Mouse (Mus musculus) liver, embryonic 16.5 days (tissue): ENCODE data around the gene Rtp4. TPM values are rescaled to one million over a fixed set of nuclear protein-coding genes. Genes with fewer than 3 reads are reported as not detected.

Source experiments
- ATAC-seq: fragments of 200-750 bp; cut with Nextera tagmentation; 2 replicates; pipeline ENCODE4 v1.8.0; 2017; ENCODE audit warnings: low read depth, mild to moderate bottlenecking, moderate number of reproducible peaks, moderate library complexity
- H3K27ac ChIP-seq: fragments of 300-500 bp; sonication (generic); 2 replicates; pipeline ENCODE4 v1.5.1; 2014; ENCODE audit warnings: mild to moderate bottlenecking, low read length
- H3K27me3 ChIP-seq: fragments of 300-500 bp; sonication (generic); 2 replicates; pipeline ENCODE4 v1.6.1; 2014; ENCODE audit warnings: low read depth, low read length, mixed read lengths; ENCODE audit not compliant: control insufficient read depth, insufficient read depth
- H3K36me3 ChIP-seq: fragments of 300-500 bp; sonication (generic); 2 replicates; pipeline ENCODE4 v1.6.1; 2014; ENCODE audit warnings: mild to moderate bottlenecking; ENCODE audit not compliant: control insufficient read depth, insufficient read depth
- H3K4me1 ChIP-seq: fragments of 300-500 bp; sonication (generic); 2 replicates; pipeline ENCODE4 v1.6.1; 2014; ENCODE audit warnings: low read depth, low read length, mixed read lengths; ENCODE audit not compliant: control insufficient read depth
- H3K4me2 ChIP-seq: fragments of 300-500 bp; sonication (generic); 2 replicates; pipeline ENCODE4 v1.6.1; 2014; ENCODE audit warnings: low read depth, low read length, mixed read lengths
- H3K4me3 ChIP-seq: fragments of 300-500 bp; sonication (generic); 2 replicates; pipeline ENCODE4 v1.5.1; 2014; ENCODE audit warnings: low read depth, mild to moderate bottlenecking, low read length
- H3K9ac ChIP-seq: fragments of 300-500 bp; sonication (generic); 2 replicates; pipeline ENCODE4 v1.6.1; 2014; ENCODE audit warnings: low read depth, low read length
- H3K9me3 ChIP-seq: fragments of 300-500 bp; sonication (generic); replicated peaks from 2 replicates; pipeline ENCODE4 v1.6.1; 2016; ENCODE audit warnings: low read length; ENCODE audit not compliant: control insufficient read depth
- WGBS: fragments of 180-500 bp; shearing (Covaris S2); extraction: QIAGEN DNeasy Blood & Tissue Kit; methylation state at CpG from one replicate; pipeline ENCODE4 v1.1.7; 2014; ENCODE audit not compliant: insufficient replicate concordance; 5-methylcytosine and 5-hydroxymethylcytosine counted together
- polyA plus RNA-seq: library from polyadenylated mRNA; unstranded; fragments of >200 nt; fragmentation: Nextera tagmentation; extraction: Ambion mirVana; gene quantifications from 2 replicates; pipeline ENCODE4 v1.2.1, GENCODE M21; 2015

The Rtp4 gene
- polyA plus RNA-seq, 1 experiment from 2014 or later, result 6.5 TPM

DNA sequence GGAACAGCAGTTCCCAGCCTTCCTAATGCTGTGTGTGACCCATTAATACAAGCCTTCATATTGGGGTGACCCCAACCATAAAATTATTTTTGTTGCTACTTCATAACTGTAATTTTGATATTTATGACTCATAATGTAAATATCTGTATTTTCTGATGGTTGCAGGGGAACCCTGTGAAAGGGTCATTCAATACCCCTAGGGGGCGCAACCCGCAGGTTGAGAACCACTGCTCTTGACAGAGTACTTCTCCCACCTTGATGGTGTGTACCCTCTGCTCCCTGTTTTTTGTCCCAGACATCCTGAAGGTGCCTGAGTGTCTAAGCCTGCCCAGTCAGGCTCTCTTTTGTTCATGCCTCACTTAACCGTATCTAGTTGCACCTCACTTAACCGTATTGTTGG, 27.7 kb downstream of the Rtp4 start:
- Histone ChIP-seq H3K36me3 (no peaks in the 10 kb centered on the region), H3K4me1 (no peaks in the 10 kb centered on the region), H3K27me3 (no peaks in the 10 kb centered on the region), H3K4me3 (no peak overlapping the region), H3K4me2 (no peak overlapping the region), H3K27ac (no peak overlapping the region), H3K9me3 (no peaks in the 10 kb centered on the region), H3K9ac (no peak overlapping the region)
- ATAC-seq, result no peak
- 76% methylated on average over 4 of the region's 4 CpGs for WGBS

DNA sequence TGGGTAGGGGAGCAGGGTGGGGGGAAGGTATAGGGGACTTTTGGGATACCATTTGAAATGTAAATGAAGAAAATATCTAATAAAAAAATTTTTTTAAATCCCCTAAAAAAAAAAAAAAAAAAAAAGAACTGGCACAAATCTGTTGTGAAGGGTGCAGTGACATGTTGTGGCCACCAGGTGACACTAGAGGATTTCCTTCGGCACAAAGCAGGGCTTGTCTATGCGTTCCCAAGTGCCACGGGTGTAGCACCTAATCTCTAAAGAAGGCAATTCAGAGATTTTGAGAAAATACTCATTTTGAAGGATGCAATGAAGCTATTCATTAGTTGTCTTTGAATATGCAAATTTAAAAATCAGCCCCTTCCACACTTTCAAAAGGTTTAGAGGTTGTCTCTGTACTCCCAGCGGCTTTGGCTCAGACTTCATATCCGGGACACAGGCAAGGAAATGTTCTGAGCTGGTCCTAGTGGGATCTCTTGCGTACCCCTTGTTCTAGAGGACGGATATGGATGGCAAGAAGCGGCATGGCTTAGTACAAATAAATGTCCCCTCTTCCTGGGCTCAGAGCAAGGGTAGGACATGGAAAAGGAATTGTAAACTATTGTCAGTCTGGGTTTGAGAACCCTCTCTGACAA, 30.4 kb downstream of the Rtp4 start:
- no peaks in the 10 kb centered on the region for H3K4me1 ChIP-seq
- no peak overlapping the region for H3K9ac ChIP-seq
- H3K27me3 ChIP-seq, result no peaks in the 10 kb centered on the region
- no peak overlapping the region for H3K27ac ChIP-seq
- WGBS, result 38% methylated on average over 8 of the region's 8 CpGs
- H3K9me3 ChIP-seq, result no peaks in the 10 kb centered on the region
- ATAC-seq, result no peak
- H3K4me2 ChIP-seq, result no peak overlapping the region
- no peaks in the 10 kb centered on the region for H3K36me3 ChIP-seq
- H3K4me3 ChIP-seq, result no peak overlapping the region

DNA sequence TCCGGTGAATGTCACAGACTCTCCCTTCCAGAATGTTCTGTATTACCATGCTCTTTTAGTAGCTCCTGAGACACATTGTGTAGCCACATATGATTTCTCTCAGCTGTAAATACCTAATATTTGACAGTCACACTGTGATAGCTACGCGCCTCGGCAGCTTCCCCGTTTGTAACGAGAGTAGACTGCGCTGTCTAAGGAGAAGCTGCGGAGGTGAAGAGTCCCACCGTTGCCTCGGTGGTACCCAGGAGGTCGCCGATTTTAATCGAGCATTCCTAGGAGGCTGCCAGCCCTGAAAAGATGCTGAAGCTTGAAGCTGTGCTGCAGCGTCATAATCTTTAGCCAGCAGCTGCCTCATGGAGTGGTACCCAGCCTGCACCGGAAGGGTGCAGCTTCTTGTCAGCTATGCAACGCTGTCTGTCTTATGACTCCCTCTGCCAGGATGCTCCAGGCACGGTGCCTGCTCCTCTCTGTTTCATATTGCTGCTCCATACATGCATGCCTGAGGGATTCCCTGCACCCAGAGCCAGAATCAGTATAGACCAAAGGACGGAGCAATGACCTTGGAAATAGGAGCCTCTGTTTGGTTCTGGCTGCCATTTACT, 31.0 kb downstream of the Rtp4 start:
- 72% methylated on average over 18 of the region's 18 CpGs for WGBS
- no peak overlapping the region for H3K4me3 ChIP-seq
- no peak overlapping the region for H3K9ac ChIP-seq
- no peak overlapping the region for H3K4me2 ChIP-seq
- H3K27ac ChIP-seq, result no peak overlapping the region
- H3K4me1 ChIP-seq, result no peaks in the 10 kb centered on the region
- H3K36me3 ChIP-seq, result no peaks in the 10 kb centered on the region
- H3K27me3 ChIP-seq, result no peaks in the 10 kb centered on the region
- no peak for ATAC-seq
- no peaks in the 10 kb centered on the region for H3K9me3 ChIP-seq

- no peak overlapping the region for H3K9ac ChIP-seq
- no peak overlapping the region for H3K4me3 ChIP-seq
- no peaks in the 10 kb centered on the region for H3K4me1 ChIP-seq
- H3K27me3 ChIP-seq, result no peaks in the 10 kb centered on the region
- H3K36me3 ChIP-seq, result no peaks in the 10 kb centered on the region
- no peak for ATAC-seq
- no peaks in the 10 kb centered on the region for H3K9me3 ChIP-seq
- 72% methylated on average over 5 of the region's 5 CpGs for WGBS
- H3K27ac ChIP-seq, result no peak overlapping the region
- H3K4me2 ChIP-seq, result no peak overlapping the region
Measured at GRCm38 (mm10) chr16:23554673-23555072, 34.6 kb downstream of the Rtp4 start.

GRCm38 (mm10) chr16:23557195-23557594, 37.1 kb downstream of the Rtp4 start:
- H3K27ac ChIP-seq, result no peak overlapping the region
- no peaks in the 10 kb centered on the region for H3K27me3 ChIP-seq
- WGBS, result 22% methylated on average over 5 of the region's 5 CpGs
- H3K4me2 ChIP-seq, result no peak overlapping the region
- 0 out of 2 replicates have a peak, but pooled peaks have one; percentile 16 for ATAC-seq
- no peaks in the 10 kb centered on the region for H3K4me1 ChIP-seq
- no peaks in the 10 kb centered on the region for H3K36me3 ChIP-seq
- H3K4me3 ChIP-seq, result no peak overlapping the region
- no peak overlapping the region for H3K9ac ChIP-seq
- no peaks in the 10 kb centered on the region for H3K9me3 ChIP-seq

- no peaks in the 10 kb centered on the region for H3K36me3 ChIP-seq
- ATAC-seq, result no peak
- 31% methylated on average over 2 of the region's 2 CpGs for WGBS
Measured at GRCm38 (mm10) chr16:23557669-23558068, 37.6 kb downstream of the Rtp4 start.

GRCm38 (mm10) chr16:23568369-23568958, 48.4 kb downstream of the Rtp4 start:
- Histone ChIP-seq H3K27ac (no peak overlapping the region), H3K4me1 (no peaks in the 10 kb centered on the region), H3K9ac (no peak overlapping the region), H3K4me2 (no peak overlapping the region), H3K4me3 (no peak overlapping the region), H3K36me3 (no peaks in the 10 kb centered on the region), H3K9me3 (no peaks in the 10 kb centered on the region), H3K27me3 (no peaks in the 10 kb centered on the region)
- no peak for ATAC-seq
- WGBS, result 51% methylated on average over 4 of the region's 4 CpGs

More at GRCm38 (mm10) chr16:23557669-23558068, 37.6 kb downstream of the Rtp4 start:
- H3K27me3 ChIP-seq, result no peaks in the 10 kb centered on the region
- H3K9ac ChIP-seq, result no peak overlapping the region
- H3K4me3 ChIP-seq, result no peak overlapping the region
- no peaks in the 10 kb centered on the region for H3K9me3 ChIP-seq
- H3K27ac ChIP-seq, result no peak overlapping the region
- H3K4me2 ChIP-seq, result no peak overlapping the region
- no peaks in the 10 kb centered on the region for H3K4me1 ChIP-seq

GRCm38 (mm10) chr16:23574561-23574960, 54.5 kb downstream of the Rtp4 start:
- H3K27ac ChIP-seq, result no peak overlapping the region
- H3K4me3 ChIP-seq, result no peak overlapping the region
- no peak overlapping the region for H3K4me2 ChIP-seq
- H3K27me3 ChIP-seq, result no peaks in the 10 kb centered on the region
- ATAC-seq, result no peak
- 60% methylated on average over 2 of the region's 2 CpGs for WGBS
- no peaks in the 10 kb centered on the region for H3K4me1 ChIP-seq
- H3K9me3 ChIP-seq, result no peaks in the 10 kb centered on the region
- no peak overlapping the region for H3K9ac ChIP-seq
- no peaks in the 10 kb centered on the region for H3K36me3 ChIP-seq
